Mouse (Mus musculus): Measurements from ENCODE around the gene Sap25.

GRCm38 (mm10) chr5:137652474-137652873 is 11.3 kb downstream of the Sap25 start:
- peak; percentile 66; the same call in 1 of the 2 replicates for TF ChIP-seq CTCF (IDR thresholded peaks at IDR 0.05; ENCODE audit: control insufficient read depth, insufficient read depth, insufficient replicate concordance, low read depth, low read length)
- no peak for TF ChIP-seq POLR2A (IDR thresholded peaks at IDR 0.05; ENCODE audit: control insufficient read depth, low read depth, low read length)

All from testis, adult 2 months (tissue).